Mouse (Mus musculus): ENCODE measurements around the gene Cux1.

DNA sequence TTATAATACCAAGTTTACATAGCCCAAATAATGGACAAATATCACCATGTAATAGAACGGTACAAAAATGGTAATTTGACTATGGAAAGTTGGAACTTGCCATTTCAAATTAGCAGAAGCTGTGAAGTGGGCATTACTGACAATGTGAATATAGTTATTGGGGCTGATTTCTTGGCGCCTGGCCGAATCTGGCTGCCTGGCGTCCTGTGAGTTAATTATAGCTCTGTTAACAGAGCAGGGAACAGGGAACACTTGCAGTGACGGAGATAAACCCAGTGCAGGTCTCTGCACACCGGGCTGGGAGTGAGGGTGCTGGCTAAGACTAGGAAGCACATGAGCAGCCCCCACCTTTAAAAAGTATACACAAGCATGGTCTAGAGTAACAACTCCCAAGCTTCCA lies 104.7 kb downstream of the Cux1 start:
- TF ChIP-seq POLR2A (IDR thresholded peaks at IDR 0.05; ENCODE audit: borderline replicate concordance, extremely low read depth, low read depth, low read length): no peak
- no peak for TF ChIP-seq CTCF (IDR thresholded peaks at IDR 0.05; ENCODE audit: insufficient read depth, low read length)
